Mouse (Mus musculus) MEL (cell line): Measurements from ENCODE around the gene Tal1.

Source experiments
- E2F4 ChIP-seq: IDR thresholded peaks from 2 replicates; pipeline ENCODE4 v1.6.1; 2011; ENCODE audit warnings: low read depth, low read length, improper control_type of control experiment, borderline replicate concordance
- POLR2A ChIP-seq, 2 experiments: IDR thresholded peaks; 2 replicates each; pipeline ENCODE4 v1.6.1; 2011 to 2012; ENCODE audit warnings: low read length in 2 of 2, mild to moderate bottlenecking in 2 of 2, control low read depth in 1 of 2, improper control_type of control experiment in 1 of 2, low read depth in 1 of 2, moderate library complexity in 1 of 2; ENCODE audit not compliant: control insufficient read depth in 1 of 2, insufficient read depth in 1 of 2, poor library complexity in 1 of 2

DNA sequence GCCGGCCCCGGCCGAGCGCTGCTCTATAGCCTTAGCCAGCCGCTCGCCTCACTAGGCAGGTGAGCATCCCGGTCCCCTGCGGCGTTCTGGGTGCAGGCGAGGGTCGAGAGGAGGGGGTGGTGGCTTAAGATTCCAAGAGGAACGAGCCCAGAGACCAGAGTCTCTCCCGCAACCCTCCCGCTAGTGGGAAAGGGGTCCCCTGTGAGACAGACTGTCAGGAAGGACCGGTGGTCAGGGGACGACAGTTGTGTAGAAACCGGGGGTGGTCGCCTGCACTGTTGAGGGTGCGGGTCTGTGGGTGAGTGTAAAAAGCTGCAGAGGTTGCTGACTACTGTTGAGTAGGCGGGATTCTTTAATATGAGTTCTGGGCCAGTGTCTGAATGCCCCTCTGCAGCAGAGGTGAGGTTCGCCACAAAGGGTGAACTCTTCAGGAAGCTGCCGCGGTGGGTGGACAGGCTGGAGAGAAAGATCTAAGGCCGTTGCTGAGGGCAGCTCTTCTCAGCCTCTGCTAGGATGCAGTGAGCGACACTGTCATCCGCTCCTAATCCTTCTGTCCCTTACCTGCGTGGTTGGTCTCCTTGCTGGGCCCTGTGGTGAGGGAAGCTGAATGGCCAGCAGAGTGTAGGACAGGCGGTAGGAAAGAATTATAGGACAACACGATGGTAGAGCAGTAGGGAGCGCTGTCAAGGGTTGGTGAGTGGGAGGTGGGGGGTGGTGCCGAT, 7.5 kb downstream of the Tal1 start:
- TF ChIP-seq E2F4: no peak
- 0 out of 4 replicates have a peak, but pooled peaks of 1 of the 2 experiments have one; percentile 30 for TF ChIP-seq POLR2A (IDR thresholded peaks at IDR 0.05; ENCODE audit: control insufficient read depth in 1 of 2, insufficient read depth in 1 of 2, low read depth in 1 of 2, low read length in 2 of 2, poor library complexity in 1 of 2)
